Mouse (Mus musculus): ENCODE results near the gene Ccer2. TPM values are rescaled to one million over a fixed set of nuclear protein-coding genes. Genes with fewer than 3 reads are reported as not detected.

Gene Ccer2
- polyA plus RNA-seq, 1 experiment: not detected

DNA sequence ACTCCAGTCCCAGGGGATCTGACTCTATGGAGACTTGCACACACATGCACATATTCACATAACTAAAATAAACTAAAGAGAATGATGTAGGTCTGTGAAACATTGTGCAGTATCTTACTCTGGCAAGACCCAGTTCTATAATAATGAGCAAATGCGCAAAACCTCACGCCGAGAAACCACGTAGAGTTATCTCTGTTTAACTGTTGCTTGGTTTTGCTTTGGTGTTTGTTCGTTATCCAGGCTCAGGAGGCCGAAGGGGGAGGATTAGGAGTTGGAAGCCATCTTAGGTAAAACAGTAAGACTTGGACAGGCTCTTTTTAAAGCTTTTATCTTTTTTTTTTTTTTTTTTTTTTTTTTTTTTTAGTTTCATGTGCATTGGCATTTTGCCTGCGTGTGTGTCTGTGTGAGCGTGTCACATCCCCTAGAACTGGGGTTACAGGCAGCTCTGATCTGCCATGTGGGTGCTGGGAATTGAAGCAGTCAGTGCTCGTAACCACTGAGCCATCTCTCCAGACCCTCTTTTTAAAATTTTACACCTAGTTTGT is 13.5 kb downstream of the Ccer2 start:
- peaks cover 39% of the 10 kb centered on the region for H3K36me3 ChIP-seq (replicated peaks; ENCODE audit: low read length)
- no peak overlapping the region for H3K4me3 ChIP-seq (replicated peaks)
- H3K4me1 ChIP-seq: peaks cover 68% of the 10 kb centered on the region
- H3K9me3 ChIP-seq: no peaks in the 10 kb centered on the region
- no peaks in the 10 kb centered on the region for H3K27me3 ChIP-seq (replicated peaks)
- TF ChIP-seq GATA1 (IDR thresholded peaks at IDR 0.05; ENCODE audit: borderline replicate concordance, low read length): no peak
- no peak for TF ChIP-seq FLI1 (IDR thresholded peaks at IDR 0.05; ENCODE audit: low read length)

GRCm38 (mm10) chr7:28770309-28770708 is 14.3 kb downstream of the Ccer2 start:
- Histone ChIP-seq H3K9me3 (no peaks in the 10 kb centered on the region), H3K4me3 (replicated peaks) (no peak overlapping the region), H3K4me1 (peaks cover 59% of the 10 kb centered on the region), H3K36me3 (replicated peaks; ENCODE audit: low read length) (peaks cover 47% of the 10 kb centered on the region), H3K27me3 (replicated peaks) (no peaks in the 10 kb centered on the region)
- TF ChIP-seq FLI1 (IDR thresholded peaks at IDR 0.05; ENCODE audit: low read length) (no peak), GATA1 (IDR thresholded peaks at IDR 0.05; ENCODE audit: borderline replicate concordance, low read length) (no peak)

DNA sequence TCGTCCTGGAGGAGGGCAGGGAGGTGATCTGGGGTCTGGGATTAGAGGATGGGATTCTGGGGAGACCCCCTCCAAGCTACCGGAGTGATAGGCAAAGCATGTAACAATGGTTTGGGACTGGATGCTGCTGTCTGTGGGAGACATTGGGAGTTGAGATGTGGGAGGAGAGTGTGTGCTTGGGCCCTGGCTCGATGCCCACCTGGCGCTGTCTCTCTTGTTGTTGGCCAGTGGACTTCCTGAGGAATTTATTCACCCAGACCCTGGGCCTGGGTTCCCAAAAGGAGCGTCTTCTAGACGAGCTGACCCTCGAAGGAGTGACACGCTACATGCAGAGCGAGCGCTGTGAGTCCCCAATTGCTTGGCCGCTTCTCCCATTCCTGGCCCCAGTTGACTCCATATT is 15.9 kb downstream of the Ccer2 start:
- Histone ChIP-seq H3K9me3 (no peaks in the 10 kb centered on the region), H3K4me1 (peaks cover 54% of the 10 kb centered on the region), H3K4me3 (replicated peaks) (no peak overlapping the region), H3K27me3 (replicated peaks) (no peaks in the 10 kb centered on the region), H3K36me3 (replicated peaks; ENCODE audit: low read length) (peaks cover 61% of the 10 kb centered on the region)
- TF ChIP-seq FLI1 (IDR thresholded peaks at IDR 0.05; ENCODE audit: low read length): no peak
- TF ChIP-seq GATA1 (IDR thresholded peaks at IDR 0.05; ENCODE audit: borderline replicate concordance, low read length): no peak

DNA sequence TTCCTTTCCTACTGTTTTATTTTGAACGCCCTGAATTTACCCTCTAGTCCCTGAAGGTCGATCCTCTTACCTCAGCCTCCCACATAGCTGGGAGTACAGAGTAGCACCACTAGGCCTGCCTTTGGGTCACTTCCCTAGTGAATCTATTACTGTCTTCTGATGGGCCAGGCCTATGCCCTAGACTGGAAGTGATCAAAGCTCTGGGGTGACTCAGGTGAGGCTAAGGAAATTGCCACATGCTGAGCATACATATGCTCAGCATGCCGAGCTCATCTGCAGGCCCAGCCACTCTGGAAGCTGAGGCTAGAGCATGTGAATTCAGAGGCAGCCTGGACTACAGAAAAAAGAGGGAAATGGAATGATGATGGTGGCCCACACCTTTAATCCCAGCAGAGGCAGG is 17.2 kb downstream of the Ccer2 start:
- no peaks in the 10 kb centered on the region for H3K9me3 ChIP-seq
- peaks cover 71% of the 10 kb centered on the region for H3K36me3 ChIP-seq (replicated peaks; ENCODE audit: low read length)
- H3K27me3 ChIP-seq (replicated peaks): no peaks in the 10 kb centered on the region
- peaks cover 41% of the 10 kb centered on the region for H3K4me1 ChIP-seq
- TF ChIP-seq FLI1 (IDR thresholded peaks at IDR 0.05; ENCODE audit: low read length) (no peak), GATA1 (IDR thresholded peaks at IDR 0.05; ENCODE audit: borderline replicate concordance, low read length) (no peak)
- no peak overlapping the region for H3K4me3 ChIP-seq (replicated peaks)

DNA sequence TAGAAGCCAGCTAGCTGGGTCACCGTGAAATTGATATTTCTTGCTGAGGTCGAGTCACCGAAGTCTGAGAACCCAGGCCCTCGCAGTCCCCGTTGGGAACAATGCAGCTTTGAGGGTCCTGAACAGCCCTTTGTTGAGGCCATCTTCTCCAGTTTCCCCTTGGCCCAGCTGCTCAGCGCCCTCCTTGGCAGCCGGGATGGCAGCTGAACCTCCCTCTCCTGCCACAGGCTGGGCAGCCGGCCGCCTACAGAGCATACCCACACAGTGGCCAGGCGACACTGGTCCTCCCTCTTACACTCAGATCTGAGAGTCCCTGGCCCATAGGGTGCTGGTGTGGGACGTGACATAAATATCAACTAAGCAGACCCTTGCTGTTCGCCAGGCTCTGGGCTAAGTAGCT is 18.2 kb downstream of the Ccer2 start:
- Histone ChIP-seq H3K27me3 (replicated peaks) (no peaks in the 10 kb centered on the region), H3K36me3 (replicated peaks; ENCODE audit: low read length) (peaks cover 78% of the 10 kb centered on the region), H3K4me3 (replicated peaks) (no peak overlapping the region), H3K9me3 (no peaks in the 10 kb centered on the region), H3K4me1 (peaks cover 37% of the 10 kb centered on the region)
- no peak for TF ChIP-seq FLI1 (IDR thresholded peaks at IDR 0.05; ENCODE audit: low read length)
- no peak for TF ChIP-seq GATA1 (IDR thresholded peaks at IDR 0.05; ENCODE audit: borderline replicate concordance, low read length)

DNA sequence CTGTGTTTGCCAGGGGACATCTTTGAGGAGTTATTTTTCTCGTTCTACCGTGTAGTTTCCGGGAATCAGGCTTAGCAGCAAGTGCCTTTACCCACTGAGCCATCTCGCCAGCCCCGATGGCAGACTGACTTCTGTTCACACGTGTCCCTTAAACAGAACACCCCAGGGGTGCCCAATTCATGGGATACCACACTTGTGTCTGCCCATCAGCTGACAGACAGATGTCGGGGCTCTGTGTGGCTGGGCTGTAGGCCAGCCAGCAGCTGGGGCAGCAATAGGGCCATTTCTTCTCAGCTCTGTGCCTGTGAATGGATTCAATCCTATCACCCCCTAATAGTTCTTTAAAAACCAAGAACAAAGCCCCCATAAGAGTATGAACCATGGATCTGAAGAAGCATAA is 19.2 kb downstream of the Ccer2 start:
- H3K36me3 ChIP-seq (replicated peaks; ENCODE audit: low read length): peaks cover 82% of the 10 kb centered on the region
- H3K9me3 ChIP-seq: no peaks in the 10 kb centered on the region
- H3K27me3 ChIP-seq (replicated peaks): no peaks in the 10 kb centered on the region
- H3K4me1 ChIP-seq: peaks cover 35% of the 10 kb centered on the region
- TF ChIP-seq GATA1 (IDR thresholded peaks at IDR 0.05; ENCODE audit: borderline replicate concordance, low read length) (no peak), FLI1 (IDR thresholded peaks at IDR 0.05; ENCODE audit: low read length) (no peak)
- H3K4me3 ChIP-seq (replicated peaks): no peak overlapping the region

- TF ChIP-seq FLI1 (IDR thresholded peaks at IDR 0.05; ENCODE audit: low read length): no peak
- no peak for TF ChIP-seq GATA1 (IDR thresholded peaks at IDR 0.05; ENCODE audit: borderline replicate concordance, low read length)
- H3K4me1 ChIP-seq: peaks cover 49% of the 10 kb centered on the region
- peak overlapping the region; percentile 17 for H3K4me3 ChIP-seq (replicated peaks)
- H3K27me3 ChIP-seq (replicated peaks): no peaks in the 10 kb centered on the region
- peaks cover 76% of the 10 kb centered on the region for H3K36me3 ChIP-seq (replicated peaks; ENCODE audit: low read length)
- no peaks in the 10 kb centered on the region for H3K9me3 ChIP-seq
Observed at GRCm38 (mm10) chr7:28778825-28779224, 22.9 kb downstream of the Ccer2 start.

DNA sequence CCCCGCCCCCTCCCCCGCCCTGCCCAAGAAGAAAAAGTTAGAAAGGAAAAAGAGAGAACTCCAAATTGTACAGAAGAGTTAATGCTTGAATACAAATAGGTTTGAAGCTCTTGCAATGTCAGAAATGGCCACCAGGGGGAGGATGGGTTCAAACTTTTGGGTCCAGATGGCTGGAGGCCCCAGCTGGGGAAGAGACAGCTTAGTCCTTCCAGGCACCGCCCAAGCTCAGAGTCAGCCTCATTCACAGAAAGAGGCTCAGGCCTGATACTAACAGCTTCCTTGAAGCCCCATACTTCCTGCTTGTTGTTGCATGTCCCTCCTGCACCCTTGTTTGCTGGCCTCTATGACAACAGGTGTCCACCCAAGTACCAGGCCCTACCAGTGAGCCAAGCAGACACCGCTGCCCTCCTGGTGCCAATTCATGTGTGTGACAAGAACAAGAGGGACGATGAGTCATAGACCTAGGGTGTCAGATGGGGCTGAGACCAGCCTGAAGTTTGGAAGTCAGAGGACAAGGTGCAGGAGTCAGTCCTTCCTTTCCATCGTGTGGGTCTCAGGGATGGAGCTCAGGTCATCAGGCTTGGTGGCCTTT is 24.2 kb downstream of the Ccer2 start:
- Histone ChIP-seq H3K4me1 (peaks cover 62% of the 10 kb centered on the region), H3K9me3 (no peaks in the 10 kb centered on the region), H3K4me3 (replicated peaks) (peak overlapping the region; percentile 57), H3K27me3 (replicated peaks) (no peaks in the 10 kb centered on the region), H3K36me3 (replicated peaks; ENCODE audit: low read length) (peaks cover 76% of the 10 kb centered on the region)
- TF ChIP-seq FLI1 (IDR thresholded peaks at IDR 0.05; ENCODE audit: low read length): no peak
- no peak for TF ChIP-seq GATA1 (IDR thresholded peaks at IDR 0.05; ENCODE audit: borderline replicate concordance, low read length)

- Histone ChIP-seq H3K9me3 (no peaks in the 10 kb centered on the region), H3K4me3 (replicated peaks) (no peak overlapping the region), H3K27me3 (replicated peaks) (no peaks in the 10 kb centered on the region), H3K4me1 (peaks cover 68% of the 10 kb centered on the region), H3K36me3 (replicated peaks; ENCODE audit: low read length) (peaks cover 76% of the 10 kb centered on the region)
- TF ChIP-seq GATA1 (IDR thresholded peaks at IDR 0.05; ENCODE audit: borderline replicate concordance, low read length): no peak
- TF ChIP-seq FLI1 (IDR thresholded peaks at IDR 0.05; ENCODE audit: low read length): no peak
Observed at GRCm38 (mm10) chr7:28780857-28781256, 24.9 kb downstream of the Ccer2 start.

- H3K27me3 ChIP-seq (replicated peaks): no peaks in the 10 kb centered on the region
- no peak for TF ChIP-seq FLI1 (IDR thresholded peaks at IDR 0.05; ENCODE audit: low read length)
- TF ChIP-seq GATA1 (IDR thresholded peaks at IDR 0.05; ENCODE audit: borderline replicate concordance, low read length): no peak
- peaks cover 77% of the 10 kb centered on the region for H3K36me3 ChIP-seq (replicated peaks; ENCODE audit: low read length)
- H3K4me1 ChIP-seq: peaks cover 68% of the 10 kb centered on the region
- no peaks in the 10 kb centered on the region for H3K9me3 ChIP-seq
- H3K4me3 ChIP-seq (replicated peaks): peak overlapping the region; percentile 67
Observed at GRCm38 (mm10) chr7:28781261-28781663, 25.3 kb downstream of the Ccer2 start.
